Mouse (Mus musculus) kidney, adult 10 weeks (tissue): ENCODE results near the gene Mpp2. TPM values are rescaled to one million over a fixed set of nuclear protein-coding genes. Genes with fewer than 3 reads are reported as not detected.

Experiments used
- polyA plus RNA-seq: library from polyadenylated mRNA; stranded (reverse); fragments of 350-450 nt; fragmentation: Illumina TruSeq; extraction: RNeasy Lipid Tissue Mini Kit (QIAGEN cat#74804); gene quantifications from one replicate; pipeline ENCODE4 v1.2.3, GENCODE M21; 2014; ENCODE audit warnings: low read depth, low replicate concordance

Mpp2 gene
- polyA plus RNA-seq, result 0.49 TPM

DNA sequence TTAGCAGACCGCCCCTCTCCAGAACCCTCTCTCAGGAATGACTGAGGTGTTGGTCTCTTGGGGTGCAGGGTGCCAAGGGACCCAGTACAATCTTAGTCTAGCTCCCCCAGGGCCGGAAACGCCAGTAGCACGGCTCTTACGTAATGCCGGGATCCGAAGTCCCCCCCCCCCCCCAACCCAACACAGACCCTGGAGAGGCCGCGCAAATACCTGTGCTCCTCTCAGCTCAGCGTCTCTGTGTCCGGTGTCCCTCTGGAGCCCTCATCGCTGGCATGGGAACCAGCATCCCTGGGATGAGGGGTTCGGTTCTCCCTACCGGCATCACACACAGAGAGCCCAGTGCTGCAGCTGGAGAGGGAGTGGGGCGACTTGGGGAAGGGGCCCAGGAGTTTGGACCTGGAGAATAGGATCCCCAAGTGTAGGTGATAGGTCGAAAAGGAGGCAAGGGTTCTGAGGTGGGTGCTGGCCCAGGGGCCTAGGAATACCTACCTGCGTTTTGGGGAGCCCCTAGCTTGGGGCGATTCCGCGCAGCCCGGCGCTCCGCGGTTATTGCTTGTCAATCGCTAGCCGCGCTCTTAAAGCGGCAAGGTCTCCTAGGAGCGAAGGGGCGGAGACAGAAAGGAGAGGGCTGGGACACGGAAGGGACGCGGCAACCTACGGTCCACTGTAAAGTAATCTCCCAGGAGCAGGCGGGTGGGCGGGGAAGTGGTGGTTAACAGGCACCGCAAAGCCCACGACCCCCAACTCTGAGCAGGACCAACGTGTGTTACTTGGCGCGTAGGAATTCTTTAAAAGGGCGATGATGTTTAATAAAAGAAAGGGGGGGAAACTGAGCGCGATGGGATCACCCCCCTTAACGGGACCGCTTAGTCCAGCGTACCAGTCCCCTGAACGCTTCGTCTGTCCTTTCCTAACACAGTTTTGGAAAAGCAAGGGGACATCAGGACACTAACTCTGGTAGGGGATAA, at the start of gene Mpp2:
Gene Mpp2 (minus strand): TSS at position 585 of the 968 bp plus-strand sequence.

DNA sequence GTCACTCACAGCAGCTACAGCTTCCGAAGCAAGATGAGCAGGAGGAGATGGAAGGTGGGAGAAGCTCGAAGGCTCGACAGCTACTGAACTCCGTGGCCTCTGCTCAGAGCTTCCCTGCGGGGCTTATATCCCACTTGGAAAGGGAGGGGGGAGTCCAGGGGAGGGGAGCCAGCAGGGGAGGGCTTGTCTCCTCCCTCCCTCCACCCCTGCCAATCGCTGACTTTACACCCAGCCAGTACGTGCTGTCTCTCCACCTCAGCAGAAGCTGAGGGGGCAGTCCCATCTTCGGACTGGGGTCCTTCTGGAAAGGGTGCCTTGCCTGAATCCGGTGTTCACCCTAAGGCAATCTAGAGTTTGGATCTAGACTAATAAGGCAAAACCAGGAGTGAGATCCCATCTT, 19.4 kb upstream of the Mpp2 start, which contains the start of gene Pyy:
Gene Pyy (minus strand): TSS at position 101 of the 400 bp plus-strand sequence.

DNA sequence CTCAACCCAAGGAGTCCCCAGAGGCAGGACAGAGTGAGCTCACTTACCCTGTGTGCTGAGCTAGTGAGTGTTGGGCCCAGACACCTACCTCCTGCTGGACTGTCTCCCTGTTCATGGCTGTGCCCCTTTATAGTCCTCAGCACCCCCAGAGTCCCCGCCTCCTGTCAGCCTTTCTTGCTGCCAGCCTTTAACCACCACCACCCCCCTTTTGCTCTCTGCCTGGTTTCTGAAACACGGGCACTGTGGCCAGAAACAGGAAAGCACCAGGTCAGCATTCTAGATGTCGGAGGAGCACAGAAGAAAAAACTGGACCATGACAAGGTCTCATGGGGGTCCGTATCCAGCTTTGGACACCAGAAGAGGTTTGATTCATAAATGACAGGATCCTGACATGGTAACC, 12.9 kb upstream of the Mpp2 start, which contains the start of gene Ppy:
Gene Ppy (minus strand): TSS at position 101 of the 400 bp plus-strand sequence.

DNA sequence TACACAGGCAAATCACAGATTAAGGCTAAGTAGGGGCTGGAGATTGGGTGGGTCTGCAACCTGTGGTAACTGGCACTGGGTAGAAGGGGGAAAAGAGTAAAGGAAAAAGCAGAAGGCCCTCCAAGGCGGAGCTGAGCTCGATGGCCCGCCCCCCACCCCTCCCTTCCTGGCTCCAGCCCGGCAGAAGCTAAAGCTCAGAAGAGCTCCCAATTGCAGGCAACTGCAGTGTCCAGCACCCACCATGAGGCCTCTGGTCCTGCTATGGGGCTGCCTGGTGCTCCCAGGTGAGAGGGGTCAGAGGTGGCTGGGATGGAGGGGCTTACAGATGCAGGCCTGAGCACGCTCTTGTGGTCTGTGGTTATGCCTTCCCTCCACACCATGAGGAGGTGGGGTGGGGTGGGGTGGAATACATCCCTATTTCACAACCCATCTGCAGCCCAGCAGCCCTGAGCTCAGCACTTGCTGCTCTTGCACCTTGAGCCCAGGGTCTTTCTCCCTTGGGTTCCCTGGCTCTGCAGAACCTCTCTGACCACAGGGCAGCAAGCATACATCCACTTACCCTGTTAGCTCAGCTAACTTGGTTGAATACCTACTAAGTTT, 46.9 kb downstream of the Mpp2 start, which contains the start of gene Cd300lg:
Gene Cd300lg (plus strand): TSS at position 160 of the 600 bp plus-strand sequence.

DNA sequence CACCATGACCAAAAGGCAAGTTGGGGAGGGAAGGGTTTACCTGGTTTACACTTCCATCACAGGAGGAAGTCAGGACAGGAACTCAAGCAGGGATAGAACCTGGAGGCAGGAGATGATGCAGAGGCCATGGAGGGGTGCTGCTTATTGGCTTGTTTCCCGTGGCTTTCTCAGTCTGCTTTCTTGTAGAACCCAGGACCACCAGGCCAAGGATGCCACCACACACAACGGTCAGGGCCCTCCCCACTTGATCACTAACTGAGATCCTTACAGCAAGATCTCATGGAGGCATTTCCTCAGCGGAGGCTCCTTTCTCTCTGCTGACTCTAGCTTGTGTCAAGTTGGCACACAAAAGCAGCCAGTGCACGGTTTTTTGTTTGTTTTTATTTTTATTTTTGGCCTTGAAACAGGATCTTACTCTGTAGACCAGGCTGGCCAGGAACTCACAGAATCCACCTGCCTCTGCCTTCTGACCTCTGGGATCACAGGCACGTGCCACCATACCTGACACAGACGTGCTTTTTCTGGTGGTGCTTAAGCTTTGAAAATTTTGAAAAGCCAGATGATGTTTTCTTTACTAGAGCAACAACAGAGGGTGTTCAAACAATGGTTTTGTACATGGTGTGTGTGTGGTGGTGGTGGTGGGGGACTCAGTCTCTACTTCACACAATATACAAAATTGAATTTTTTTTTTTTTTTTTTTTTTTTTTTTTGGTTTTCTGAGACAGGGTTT, 60.1 kb downstream of the Mpp2 start, which contains the start of gene Mpp3:
Gene Mpp3 (minus strand): TSS at position 375 of the 730 bp plus-strand sequence.

Other genes starting within 250 kb of the Mpp2 start
- 2.7 TPM for gene Meox1, start 194.1 kb downstream of the Mpp2 start, polyA plus RNA-seq
- 0.28 TPM for gene Sost, start 121.5 kb downstream of the Mpp2 start, polyA plus RNA-seq
- not detected for gene Cfap97d1, start 104.2 kb downstream of the Mpp2 start, polyA plus RNA-seq
- gene Dusp3, start 101.5 kb downstream of the Mpp2 start, polyA plus RNA-seq, result 32.9 TPM
- 0.44 TPM for gene Mpp3, start 60.1 kb downstream of the Mpp2 start, polyA plus RNA-seq
- gene Cd300lg, start 47.0 kb downstream of the Mpp2 start, polyA plus RNA-seq, result 19.1 TPM
- gene Ppy, start 12.8 kb upstream of the Mpp2 start, polyA plus RNA-seq, result not detected
- not detected for gene Pyy, start 19.3 kb upstream of the Mpp2 start, polyA plus RNA-seq
- gene Nags, start 57.0 kb upstream of the Mpp2 start, polyA plus RNA-seq, result not detected
- gene Tmem101, start 67.9 kb upstream of the Mpp2 start, polyA plus RNA-seq, result 2.8 TPM
- gene Lsm12, start 96.8 kb upstream of the Mpp2 start, polyA plus RNA-seq, result 31.2 TPM
- gene G6pc3, start 101.1 kb upstream of the Mpp2 start, polyA plus RNA-seq, result 0.93 TPM
- gene Hdac5, start 141.7 kb upstream of the Mpp2 start, polyA plus RNA-seq, result 0.44 TPM
- gene BC030867, start 160.4 kb upstream of the Mpp2 start, polyA plus RNA-seq, result not detected
- not detected for gene Asb16, start 180.2 kb upstream of the Mpp2 start, polyA plus RNA-seq
- gene Tmub2, start 196.4 kb upstream of the Mpp2 start, polyA plus RNA-seq, result 7.2 TPM
- gene Atxn7l3, start 208.1 kb upstream of the Mpp2 start, polyA plus RNA-seq, result 4.4 TPM
- gene Ubtf, start 231.2 kb upstream of the Mpp2 start, polyA plus RNA-seq, result 31.2 TPM